Mouse (Mus musculus) stomach, postnatal 0 days (tissue): ENCODE measurements around the gene Cfl1.

Experiments
- CTCF ChIP-seq: IDR thresholded peaks from 2 replicates; pipeline ENCODE4 v1.5.1; 2016; ENCODE audit warnings: antibody characterized with exemption, low read depth, mild to moderate bottlenecking, moderate library complexity
- EP300 ChIP-seq: optimal IDR thresholded peaks from 2 replicates; pipeline ENCODE3; 2016; ENCODE audit warnings: antibody characterized with exemption

GRCm38 (mm10) chr19:5529325-5530137, 39.3 kb downstream of the Cfl1 start:
- TF ChIP-seq CTCF (peak; percentile 100), EP300 (no peak)
